Mouse (Mus musculus): ENCODE measurements around the gene Snx10. TPM values are rescaled to one million over a fixed set of nuclear protein-coding genes. Genes with fewer than 3 reads are reported as not detected.
"Not testable (repeated sequence)": the region's sequence is repeated elsewhere in the genome, so short reads cannot be mapped to it uniquely, and the experiment has no call there.

Gene Snx10
- 20.9 and 21.2 TPM in 2 replicates for total RNA-seq (2012; rRNA removed)

GRCm38 (mm10) chr6:51523807-51524320, at the start of gene Snx10:
Gene Snx10, plus strand, starts transcription at chr6:51523901.
- H3K9me3 ChIP-seq (ENCODE audit: control insufficient read depth, insufficient read depth, low read depth, low read length) = no peaks in the 10 kb centered on the region

GRCm38 (mm10) chr6:51479136-51479731, 44.5 kb upstream of the Snx10 start:
- no peak overlapping the region for H3K27ac ChIP-seq (ENCODE audit: insufficient read depth, low read depth, low read length, poor library complexity, severe bottlenecking)
- H3K9me3 ChIP-seq (ENCODE audit: control insufficient read depth, insufficient read depth, low read depth, low read length) = no peaks in the 10 kb centered on the region
- no peak for DNase-seq (ENCODE audit: low read depth, low spot score)
- H3K4me3 ChIP-seq (ENCODE audit: insufficient read depth in 1 of 2, low read depth in 1 of 2, low read length in 2 of 2, poor library complexity in 1 of 2, severe bottlenecking in 1 of 2) = no peak overlapping the region
- peaks cover 45% of the 10 kb centered on the region for H3K36me3 ChIP-seq (ENCODE audit: control insufficient read depth, insufficient read depth, low read length, poor library complexity, severe bottlenecking)
- no peak overlapping the region for H3K9ac ChIP-seq (ENCODE audit: insufficient read depth, low read depth, low read length, poor library complexity, severe bottlenecking)
- in situ Hi-C loops (cut with MboI; ENCODE audit: low sequenced_read_pairs in 2 of 2, unreplicated experiment in 2 of 2) = no loop called here
- peaks cover 0 to 2% of the 10 kb centered on the region in 2 experiments; a peak in 1 of 4 replicates for H3K4me1 ChIP-seq (ENCODE audit: control insufficient read depth in 2 of 2, insufficient read depth in 2 of 2, low read length in 2 of 2, poor library complexity in 1 of 2)
- no peak for TF ChIP-seq CHD2 (IDR thresholded peaks at IDR 0.05; ENCODE audit: low read depth, low read length)
- no peak for TF ChIP-seq HCFC1 (IDR thresholded peaks at IDR 0.05; ENCODE audit: borderline replicate concordance, insufficient read depth, low read length)
- no peak for TF ChIP-seq ZC3H11A (IDR thresholded peaks at IDR 0.05; ENCODE audit: borderline replicate concordance, low read depth, low read length)
- no peak for TF ChIP-seq ZNF384 (IDR thresholded peaks at IDR 0.05; ENCODE audit: low read depth, low read length)
- no peak for TF ChIP-seq MAFK (IDR thresholded peaks at IDR 0.05; ENCODE audit: insufficient read depth, low read depth, low read length)

More at GRCm38 (mm10) chr6:51523807-51524320, at the start of gene Snx10:
- peak within 1 kb of the TSS; percentile 85 for H3K27ac ChIP-seq (ENCODE audit: insufficient read depth, low read depth, low read length, poor library complexity, severe bottlenecking)
- H3K9ac ChIP-seq (ENCODE audit: insufficient read depth, low read depth, low read length, poor library complexity, severe bottlenecking) = peak within 1 kb of the TSS; percentile 95
- no peak for DNase-seq (ENCODE audit: low read depth, low spot score)
- H3K4me1 ChIP-seq (ENCODE audit: control insufficient read depth in 2 of 2, insufficient read depth in 2 of 2, low read length in 2 of 2, poor library complexity in 1 of 2) = peaks cover 0 to 5% of the 10 kb centered on the region in 2 experiments; a peak in 2 of 4 replicates
- no peak for TF ChIP-seq CHD2 (IDR thresholded peaks at IDR 0.05; ENCODE audit: low read depth, low read length)
- TF ChIP-seq ZNF384 (IDR thresholded peaks at IDR 0.05; ENCODE audit: low read depth, low read length) = peak; percentile 83; the same call in 1 of the 2 replicates
- peak; percentile 27; the same call in 1 of the 2 replicates for TF ChIP-seq MAFK (IDR thresholded peaks at IDR 0.05; ENCODE audit: insufficient read depth, low read depth, low read length)
- in situ Hi-C loops (cut with MboI; ENCODE audit: low sequenced_read_pairs in 2 of 2, unreplicated experiment in 2 of 2) = no loop called here
- H3K36me3 ChIP-seq (ENCODE audit: control insufficient read depth, insufficient read depth, low read length, poor library complexity, severe bottlenecking) = no peaks in the 10 kb centered on the region
- peak within 1 kb of the TSS; percentile 71 to 91 for H3K4me3 ChIP-seq (ENCODE audit: insufficient read depth in 1 of 2, low read depth in 1 of 2, low read length in 2 of 2, poor library complexity in 1 of 2, severe bottlenecking in 1 of 2)

GRCm38 (mm10) chr6:51481548-51481947, 42.2 kb upstream of the Snx10 start:
- Histone ChIP-seq H3K27ac (ENCODE audit: insufficient read depth, low read depth, low read length, poor library complexity, severe bottlenecking) (no peak overlapping the region), H3K4me1 (ENCODE audit: control insufficient read depth in 2 of 2, insufficient read depth in 2 of 2, low read length in 2 of 2, poor library complexity in 1 of 2) (peaks cover 0 to 2% of the 10 kb centered on the region in 2 experiments; a peak in 1 of 4 replicates), H3K9me3 (ENCODE audit: control insufficient read depth, insufficient read depth, low read depth, low read length) (no peaks in the 10 kb centered on the region), H3K4me3 (ENCODE audit: insufficient read depth in 1 of 2, low read depth in 1 of 2, low read length in 2 of 2, poor library complexity in 1 of 2, severe bottlenecking in 1 of 2) (no peak overlapping the region), H3K9ac (ENCODE audit: insufficient read depth, low read depth, low read length, poor library complexity, severe bottlenecking) (no peak overlapping the region), H3K36me3 (ENCODE audit: control insufficient read depth, insufficient read depth, low read length, poor library complexity, severe bottlenecking) (peaks cover 33% of the 10 kb centered on the region)
- in situ Hi-C loops (cut with MboI; ENCODE audit: low sequenced_read_pairs in 2 of 2, unreplicated experiment in 2 of 2) = no loop called here
- no peak for TF ChIP-seq ZNF384 (IDR thresholded peaks at IDR 0.05; ENCODE audit: low read depth, low read length)
- no peak for TF ChIP-seq ZC3H11A (IDR thresholded peaks at IDR 0.05; ENCODE audit: borderline replicate concordance, low read depth, low read length)
- no peak for TF ChIP-seq HCFC1 (IDR thresholded peaks at IDR 0.05; ENCODE audit: borderline replicate concordance, insufficient read depth, low read length)
- TF ChIP-seq MAFK (IDR thresholded peaks at IDR 0.05; ENCODE audit: insufficient read depth, low read depth, low read length) = no peak
- no peak for TF ChIP-seq CHD2 (IDR thresholded peaks at IDR 0.05; ENCODE audit: low read depth, low read length)
- no peak for DNase-seq (ENCODE audit: low read depth, low spot score)

GRCm38 (mm10) chr6:51483861-51484260, 39.8 kb upstream of the Snx10 start:
- Histone ChIP-seq H3K9ac (ENCODE audit: insufficient read depth, low read depth, low read length, poor library complexity, severe bottlenecking) (no peak overlapping the region), H3K36me3 (ENCODE audit: control insufficient read depth, insufficient read depth, low read length, poor library complexity, severe bottlenecking) (peaks cover 26% of the 10 kb centered on the region), H3K4me3 (ENCODE audit: insufficient read depth in 1 of 2, low read depth in 1 of 2, low read length in 2 of 2, poor library complexity in 1 of 2, severe bottlenecking in 1 of 2) (no peak overlapping the region), H3K27ac (ENCODE audit: insufficient read depth, low read depth, low read length, poor library complexity, severe bottlenecking) (no peak overlapping the region), H3K9me3 (ENCODE audit: control insufficient read depth, insufficient read depth, low read depth, low read length) (no peaks in the 10 kb centered on the region), H3K4me1 (ENCODE audit: control insufficient read depth in 2 of 2, insufficient read depth in 2 of 2, low read length in 2 of 2, poor library complexity in 1 of 2) (no peaks in the 10 kb centered on the region)
- no peak for DNase-seq (ENCODE audit: low read depth, low spot score)
- no peak for TF ChIP-seq ZC3H11A (IDR thresholded peaks at IDR 0.05; ENCODE audit: borderline replicate concordance, low read depth, low read length)
- no peak for TF ChIP-seq ZNF384 (IDR thresholded peaks at IDR 0.05; ENCODE audit: low read depth, low read length)
- TF ChIP-seq CHD2 (IDR thresholded peaks at IDR 0.05; ENCODE audit: low read depth, low read length) = no peak
- no peak for TF ChIP-seq HCFC1 (IDR thresholded peaks at IDR 0.05; ENCODE audit: borderline replicate concordance, insufficient read depth, low read length)
- TF ChIP-seq MAFK (IDR thresholded peaks at IDR 0.05; ENCODE audit: insufficient read depth, low read depth, low read length) = no peak
- in situ Hi-C loops (cut with MboI; ENCODE audit: low sequenced_read_pairs in 2 of 2, unreplicated experiment in 2 of 2) = no loop called here

- H3K4me1 ChIP-seq (ENCODE audit: control insufficient read depth in 2 of 2, insufficient read depth in 2 of 2, low read length in 2 of 2, poor library complexity in 1 of 2); H3K27ac ChIP-seq (ENCODE audit: insufficient read depth, low read depth, low read length, poor library complexity, severe bottlenecking); H3K4me3 ChIP-seq (ENCODE audit: insufficient read depth in 1 of 2, low read depth in 1 of 2, low read length in 2 of 2, poor library complexity in 1 of 2, severe bottlenecking in 1 of 2); DNase-seq (ENCODE audit: low read depth, low spot score); H3K9ac ChIP-seq (ENCODE audit: insufficient read depth, low read depth, low read length, poor library complexity, severe bottlenecking); in situ Hi-C loops (cut with MboI; ENCODE audit: low sequenced_read_pairs in 2 of 2, unreplicated experiment in 2 of 2); H3K9me3 ChIP-seq (ENCODE audit: control insufficient read depth, insufficient read depth, low read depth, low read length): not testable (repeated sequence)
- H3K36me3 ChIP-seq (ENCODE audit: control insufficient read depth, insufficient read depth, low read length, poor library complexity, severe bottlenecking) = peaks cover 22% of the 10 kb centered on the region
Observed at GRCm38 (mm10) chr6:51484556-51484955, 39.1 kb upstream of the Snx10 start.

Data from ES-E14 (cell line).